Mouse (Mus musculus): ENCODE results near the gene Pnpla1. TPM values are rescaled to one million over a fixed set of nuclear protein-coding genes. Genes with fewer than 3 reads are reported as not detected.

The Pnpla1 gene
- polyA plus RNA-seq, 1 experiment from 2014 or later: not detected

DNA sequence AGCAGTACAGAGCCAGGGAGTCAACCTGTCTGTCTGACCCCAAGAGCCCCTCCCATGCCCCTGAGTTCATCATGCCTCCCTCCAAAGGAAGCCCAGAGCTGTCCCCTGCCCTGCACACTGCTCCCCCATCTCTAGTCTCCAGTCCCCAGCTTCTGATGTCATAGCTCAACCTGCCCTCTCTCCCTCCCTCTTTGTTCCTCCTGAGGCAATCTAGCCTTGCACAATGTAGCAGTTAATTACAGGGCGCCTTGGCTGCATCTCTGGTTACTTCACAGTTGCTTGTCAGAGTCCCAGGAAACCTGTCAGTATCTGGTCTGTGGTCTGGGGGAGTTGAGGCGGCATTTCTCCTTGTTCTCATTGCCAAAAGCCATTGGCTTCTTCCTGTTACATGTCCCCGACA is 2.2 kb upstream of the Pnpla1 start:
- Histone ChIP-seq H3K27ac (ENCODE audit: low read depth, low read length) (no peak overlapping the region), H3K27me3 (ENCODE audit: control insufficient read depth, insufficient read depth, low read length) (no peaks in the 10 kb centered on the region), H3K4me1 (ENCODE audit: control insufficient read depth, insufficient read depth, low read length) (no peaks in the 10 kb centered on the region), H3K9ac (ENCODE audit: low read length) (no peak overlapping the region), H3K36me3 (ENCODE audit: control insufficient read depth, insufficient read depth, low read length) (no peaks in the 10 kb centered on the region), H3K4me2 (ENCODE audit: low read depth) (no peak overlapping the region), H3K4me3 (ENCODE audit: low read depth, low read length) (no peak overlapping the region), H3K9me3 (ENCODE audit: control insufficient read depth, low read length) (0 out of 2 replicates have a peak, but pooled peaks cover 2% of the 10 kb centered on the region)
- DNase-seq (ENCODE audit: low spot score): no peak
- ATAC-seq (ENCODE audit: insufficient read depth, low FRiP score, low TSS enrichment): no peak
- 53% methylated on average over 3 of the region's 3 CpGs for whole genome bisulfite sequencing

DNA sequence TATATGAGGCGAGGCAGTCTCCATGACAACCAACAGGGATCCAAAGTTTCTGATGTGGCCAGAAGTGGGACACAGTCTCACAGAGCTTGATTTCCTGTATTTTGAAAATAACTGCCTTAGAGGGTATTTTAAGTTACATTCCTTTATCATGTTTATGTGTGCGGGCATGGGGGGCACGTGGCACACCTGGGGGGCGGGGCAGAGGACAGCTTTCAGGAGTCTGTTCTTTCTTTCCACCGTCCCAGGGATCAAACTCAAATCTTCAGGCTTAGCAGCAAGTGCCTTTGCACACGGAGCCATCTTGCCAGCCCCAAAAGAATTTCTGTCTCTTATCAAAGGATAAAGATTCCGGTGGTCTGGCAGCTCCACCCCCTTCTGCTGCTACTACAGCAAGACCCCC is 5.7 kb downstream of the Pnpla1 start:
- Histone ChIP-seq H3K27me3 (ENCODE audit: control insufficient read depth, insufficient read depth, low read length) (no peaks in the 10 kb centered on the region), H3K27ac (ENCODE audit: low read depth, low read length) (no peak overlapping the region), H3K4me3 (ENCODE audit: low read depth, low read length) (no peak overlapping the region), H3K9me3 (ENCODE audit: control insufficient read depth, low read length) (no peaks in the 10 kb centered on the region), H3K9ac (ENCODE audit: low read length) (no peak overlapping the region), H3K4me1 (ENCODE audit: control insufficient read depth, insufficient read depth, low read length) (no peaks in the 10 kb centered on the region), H3K36me3 (ENCODE audit: control insufficient read depth, insufficient read depth, low read length) (no peaks in the 10 kb centered on the region), H3K4me2 (ENCODE audit: low read depth) (no peak overlapping the region)
- ATAC-seq (ENCODE audit: insufficient read depth, low FRiP score, low TSS enrichment) (no peak), DNase-seq (ENCODE audit: low spot score) (no peak)
- WGBS: 79% methylated on average over 7 of the region's 7 CpGs

DNA sequence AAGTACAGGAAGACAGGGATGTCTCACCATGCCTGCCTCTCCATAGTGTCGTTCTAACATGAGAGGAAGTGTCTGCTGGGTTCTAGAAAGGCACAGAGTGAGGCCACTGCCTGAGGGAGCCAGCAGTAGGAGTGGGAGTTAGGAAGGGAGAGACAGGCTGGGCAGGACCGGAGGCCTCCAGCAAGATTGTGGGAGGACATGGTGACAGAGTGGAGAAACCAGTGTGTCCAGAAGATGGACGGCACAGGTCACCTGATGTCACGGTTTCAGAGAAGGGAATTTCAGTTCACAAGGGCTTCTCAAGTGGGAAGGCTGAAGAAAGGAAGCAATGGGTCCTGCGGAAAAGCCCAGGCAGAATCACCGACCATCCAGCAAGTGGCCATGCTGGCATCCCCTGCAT is 6.3 kb downstream of the Pnpla1 start:
- no peak for ATAC-seq (ENCODE audit: insufficient read depth, low FRiP score, low TSS enrichment)
- no peak overlapping the region for H3K4me2 ChIP-seq (ENCODE audit: low read depth)
- H3K9ac ChIP-seq (ENCODE audit: low read length): no peak overlapping the region
- no peaks in the 10 kb centered on the region for H3K4me1 ChIP-seq (ENCODE audit: control insufficient read depth, insufficient read depth, low read length)
- WGBS: 86% methylated on average over 6 of the region's 6 CpGs
- no peak for DNase-seq (ENCODE audit: low spot score)
- H3K27ac ChIP-seq (ENCODE audit: low read depth, low read length): no peak overlapping the region
- no peaks in the 10 kb centered on the region for H3K27me3 ChIP-seq (ENCODE audit: control insufficient read depth, insufficient read depth, low read length)
- no peaks in the 10 kb centered on the region for H3K9me3 ChIP-seq (ENCODE audit: control insufficient read depth, low read length)
- H3K36me3 ChIP-seq (ENCODE audit: control insufficient read depth, insufficient read depth, low read length): no peaks in the 10 kb centered on the region
- no peak overlapping the region for H3K4me3 ChIP-seq (ENCODE audit: low read depth, low read length)

GRCm38 (mm10) chr17:28866921-28867320 is 8.7 kb downstream of the Pnpla1 start:
- H3K27ac ChIP-seq (ENCODE audit: low read depth, low read length): no peak overlapping the region
- ATAC-seq (ENCODE audit: insufficient read depth, low FRiP score, low TSS enrichment): no peak
- no peak overlapping the region for H3K4me2 ChIP-seq (ENCODE audit: low read depth)
- H3K4me1 ChIP-seq (ENCODE audit: control insufficient read depth, insufficient read depth, low read length): no peaks in the 10 kb centered on the region
- no peak overlapping the region for H3K4me3 ChIP-seq (ENCODE audit: low read depth, low read length)
- no peak for DNase-seq (ENCODE audit: low spot score)
- H3K9ac ChIP-seq (ENCODE audit: low read length): no peak overlapping the region
- H3K27me3 ChIP-seq (ENCODE audit: control insufficient read depth, insufficient read depth, low read length): no peaks in the 10 kb centered on the region
- H3K9me3 ChIP-seq (ENCODE audit: control insufficient read depth, low read length): no peaks in the 10 kb centered on the region
- H3K36me3 ChIP-seq (ENCODE audit: control insufficient read depth, insufficient read depth, low read length): no peaks in the 10 kb centered on the region

DNA sequence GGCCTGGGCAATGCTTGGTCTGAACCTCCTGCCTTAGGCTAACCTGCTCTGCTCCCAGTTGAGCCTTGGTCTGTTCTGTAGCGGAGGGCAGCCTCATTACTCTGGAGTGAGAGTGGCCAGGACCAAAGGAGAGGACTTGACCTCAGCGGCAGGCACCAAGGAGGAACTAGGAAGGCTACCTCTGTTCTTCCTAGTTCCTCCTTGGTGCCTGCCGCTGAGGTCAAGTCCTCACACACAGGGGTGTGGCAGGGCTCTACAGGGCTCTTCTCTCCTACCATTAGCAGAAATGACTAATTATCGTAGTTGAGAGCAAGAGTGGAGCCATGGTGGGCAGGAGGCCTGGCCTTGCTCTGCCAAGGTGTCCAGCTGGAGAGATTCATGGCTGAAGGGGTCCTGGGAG is 9.2 kb downstream of the Pnpla1 start:
- Histone ChIP-seq H3K4me1 (ENCODE audit: control insufficient read depth, insufficient read depth, low read length) (no peaks in the 10 kb centered on the region), H3K27ac (ENCODE audit: low read depth, low read length) (no peak overlapping the region), H3K9ac (ENCODE audit: low read length) (no peak overlapping the region), H3K9me3 (ENCODE audit: control insufficient read depth, low read length) (no peaks in the 10 kb centered on the region), H3K4me3 (ENCODE audit: low read depth, low read length) (no peak overlapping the region), H3K36me3 (ENCODE audit: control insufficient read depth, insufficient read depth, low read length) (no peaks in the 10 kb centered on the region), H3K27me3 (ENCODE audit: control insufficient read depth, insufficient read depth, low read length) (no peaks in the 10 kb centered on the region), H3K4me2 (ENCODE audit: low read depth) (no peak overlapping the region)
- no peak for ATAC-seq (ENCODE audit: insufficient read depth, low FRiP score, low TSS enrichment)
- WGBS: 89% methylated on average over 4 of the region's 4 CpGs
- no peak for DNase-seq (ENCODE audit: low spot score)

DNA sequence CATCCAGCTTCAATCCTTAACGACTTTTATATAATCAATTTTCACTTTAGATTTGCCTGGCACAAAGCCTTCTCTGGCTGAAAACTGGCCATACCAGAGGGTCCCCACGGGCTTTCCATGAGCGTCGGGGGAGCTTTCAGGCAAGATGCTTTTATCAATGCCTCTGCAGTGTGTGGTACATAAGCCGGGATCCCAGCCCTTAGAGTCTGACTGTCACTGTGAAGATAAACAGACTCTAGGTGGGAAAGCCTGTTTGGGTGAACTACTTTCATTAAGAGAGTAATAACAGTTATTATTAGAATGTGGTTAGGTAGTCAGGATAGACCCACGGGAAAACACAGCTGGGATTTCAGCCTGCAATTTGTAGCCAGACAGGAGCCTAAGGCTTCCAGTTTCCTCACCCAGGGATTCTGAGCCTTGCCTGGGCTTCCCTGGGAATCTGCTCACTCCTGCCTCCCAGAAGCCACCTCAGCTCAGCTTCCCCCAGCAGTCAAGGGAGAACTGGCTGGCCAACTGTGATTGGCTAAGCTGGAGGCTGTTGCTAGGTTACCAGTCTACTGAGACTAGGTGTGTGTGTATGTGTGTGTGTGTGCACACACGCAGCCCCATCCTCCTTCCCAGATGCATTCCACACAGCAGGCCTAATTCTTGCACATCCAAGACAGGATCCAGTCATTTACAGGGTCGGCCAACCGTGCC is 11.3 kb downstream of the Pnpla1 start:
- DNase-seq (ENCODE audit: low spot score): peak; percentile 47
- ATAC-seq (ENCODE audit: insufficient read depth, low FRiP score, low TSS enrichment): 0 out of 2 replicates have a peak, but pooled peaks have one; percentile 31
- Histone ChIP-seq H3K27me3 (ENCODE audit: control insufficient read depth, insufficient read depth, low read length) (no peaks in the 10 kb centered on the region), H3K4me2 (ENCODE audit: low read depth) (no peak overlapping the region), H3K9ac (ENCODE audit: low read length) (no peak overlapping the region), H3K4me1 (ENCODE audit: control insufficient read depth, insufficient read depth, low read length) (no peaks in the 10 kb centered on the region), H3K9me3 (ENCODE audit: control insufficient read depth, low read length) (no peaks in the 10 kb centered on the region), H3K27ac (ENCODE audit: low read depth, low read length) (peak overlapping the region; percentile 46; the same call in 1 of the 2 replicates), H3K4me3 (ENCODE audit: low read depth, low read length) (no peak overlapping the region), H3K36me3 (ENCODE audit: control insufficient read depth, insufficient read depth, low read length) (no peaks in the 10 kb centered on the region)
- 70% methylated on average over 9 of the region's 9 CpGs for WGBS

GRCm38 (mm10) chr17:28870435-28870834 is 12.2 kb downstream of the Pnpla1 start:
- WGBS: 71% methylated on average over 5 of the region's 5 CpGs

GRCm38 (mm10) chr17:28871831-28872230 is 13.6 kb downstream of the Pnpla1 start:
- H3K9ac ChIP-seq (ENCODE audit: low read length): no peak overlapping the region
- DNase-seq (ENCODE audit: low spot score): no peak
- no peaks in the 10 kb centered on the region for H3K36me3 ChIP-seq (ENCODE audit: control insufficient read depth, insufficient read depth, low read length)
- H3K27me3 ChIP-seq (ENCODE audit: control insufficient read depth, insufficient read depth, low read length): no peaks in the 10 kb centered on the region
- no peak overlapping the region for H3K4me2 ChIP-seq (ENCODE audit: low read depth)
- no peaks in the 10 kb centered on the region for H3K9me3 ChIP-seq (ENCODE audit: control insufficient read depth, low read length)
- ATAC-seq (ENCODE audit: insufficient read depth, low FRiP score, low TSS enrichment): no peak
- H3K4me3 ChIP-seq (ENCODE audit: low read depth, low read length): no peak overlapping the region
- no peaks in the 10 kb centered on the region for H3K4me1 ChIP-seq (ENCODE audit: control insufficient read depth, insufficient read depth, low read length)
- WGBS: 79% methylated on average over 11 of the region's 11 CpGs
- no peak overlapping the region for H3K27ac ChIP-seq (ENCODE audit: low read depth, low read length)

More at GRCm38 (mm10) chr17:28870435-28870834, 12.2 kb downstream of the Pnpla1 start:
- Histone ChIP-seq H3K9me3 (ENCODE audit: control insufficient read depth, low read length) (no peaks in the 10 kb centered on the region), H3K27ac (ENCODE audit: low read depth, low read length) (no peak overlapping the region), H3K27me3 (ENCODE audit: control insufficient read depth, insufficient read depth, low read length) (no peaks in the 10 kb centered on the region), H3K9ac (ENCODE audit: low read length) (no peak overlapping the region), H3K4me3 (ENCODE audit: low read depth, low read length) (no peak overlapping the region), H3K4me1 (ENCODE audit: control insufficient read depth, insufficient read depth, low read length) (no peaks in the 10 kb centered on the region), H3K36me3 (ENCODE audit: control insufficient read depth, insufficient read depth, low read length) (no peaks in the 10 kb centered on the region), H3K4me2 (ENCODE audit: low read depth) (no peak overlapping the region)
- no peak for ATAC-seq (ENCODE audit: insufficient read depth, low FRiP score, low TSS enrichment)
- DNase-seq (ENCODE audit: low spot score): no peak

- no peaks in the 10 kb centered on the region for H3K4me1 ChIP-seq (ENCODE audit: control insufficient read depth, insufficient read depth, low read length)
- no peak overlapping the region for H3K4me3 ChIP-seq (ENCODE audit: low read depth, low read length)
- H3K36me3 ChIP-seq (ENCODE audit: control insufficient read depth, insufficient read depth, low read length): no peaks in the 10 kb centered on the region
- H3K9me3 ChIP-seq (ENCODE audit: control insufficient read depth, low read length): no peaks in the 10 kb centered on the region
- no peak for ATAC-seq (ENCODE audit: insufficient read depth, low FRiP score, low TSS enrichment)
- H3K27ac ChIP-seq (ENCODE audit: low read depth, low read length): no peak overlapping the region
- 86% methylated on average over 7 of the region's 7 CpGs for WGBS
- DNase-seq (ENCODE audit: low spot score): no peak
- no peak overlapping the region for H3K9ac ChIP-seq (ENCODE audit: low read length)
- H3K4me2 ChIP-seq (ENCODE audit: low read depth): no peak overlapping the region
- no peaks in the 10 kb centered on the region for H3K27me3 ChIP-seq (ENCODE audit: control insufficient read depth, insufficient read depth, low read length)
These were observed 14.1 kb downstream of the Pnpla1 start for GRCm38 (mm10) chr17:28872322-28872721.
